Mouse (Mus musculus) central nervous system, embryonic 11.5 days (tissue): ENCODE results near the gene Borcs7. TPM values are rescaled to one million over a fixed set of nuclear protein-coding genes. Genes with fewer than 3 reads are reported as not detected.

Source experiments
- polyA plus RNA-seq: library from polyadenylated mRNA; depleted of rRNA; stranded (reverse); fragments of >200 nt; gene quantifications from 2 replicates; pipeline ENCODE4 v1.2.3, GENCODE M21; 2012; rRNA removed

Gene Borcs7
- polyA plus RNA-seq, result 5.6 and 10.2 TPM in 2 replicates

GRCm38 (mm10) chr19:46689460-46690372 is at the start of gene Borcs7:
Borcs7 (plus strand) TSS chr19:46689906.

GRCm38 (mm10) chr19:46672766-46673418 is 16.8 kb upstream of the Borcs7 start, which contains the start of gene Cyp17a1:
Cyp17a1 (minus strand) TSS chr19:46673172.

GRCm38 (mm10) chr19:46707296-46708151 is 17.8 kb downstream of the Borcs7 start, which contains the start of gene As3mt:
As3mt (plus strand) TSS chr19:46707458.

Other genes with a start within 250 kb of the Borcs7 start
- gene Trim8, start 188.2 kb upstream of the Borcs7 start, polyA plus RNA-seq, result 36.9 and 46.9 TPM in 2 replicates
- 165 and 172 TPM in 2 replicates for gene Arl3, start 116.7 kb upstream of the Borcs7 start, polyA plus RNA-seq
- gene Sfxn2, start 116.5 kb upstream of the Borcs7 start, polyA plus RNA-seq, result 11.7 and 16.0 TPM in 2 replicates
- 38.1 and 40.0 TPM in 2 replicates for gene Wbp1l, start 90.8 kb upstream of the Borcs7 start, polyA plus RNA-seq
- gene Cyp17a1, start 16.7 kb upstream of the Borcs7 start, polyA plus RNA-seq, result 0.02 TPM in 1 of 2 replicates, not detected in the other
- 14.2 and 17.9 TPM in 2 replicates for gene As3mt, start 17.6 kb downstream of the Borcs7 start, polyA plus RNA-seq
- 4.8 and 5.9 TPM in 2 replicates for gene Cnnm2, start 71.7 kb downstream of the Borcs7 start, polyA plus RNA-seq